Mouse (Mus musculus) thymus, postnatal 0 days (tissue): ENCODE measurements around the gene Ndufb11. TPM values are rescaled to one million over a fixed set of nuclear protein-coding genes. Genes with fewer than 3 reads are reported as not detected.

Experiments used
- DNase-seq: peaks from one replicate; pipeline ENCODE4 v3.0.0-alpha.2; 2015; ENCODE audit warnings: low spot score
- polyA plus RNA-seq: library from polyadenylated mRNA; unstranded; fragments of >200 nt; fragmentation: Nextera tagmentation; extraction: Ambion mirVana; gene quantifications from 2 replicates; pipeline ENCODE4 v1.2.1, GENCODE M21; 2015

Gene Ndufb11
- 343 and 357 TPM in 2 replicates for polyA plus RNA-seq

DNA sequence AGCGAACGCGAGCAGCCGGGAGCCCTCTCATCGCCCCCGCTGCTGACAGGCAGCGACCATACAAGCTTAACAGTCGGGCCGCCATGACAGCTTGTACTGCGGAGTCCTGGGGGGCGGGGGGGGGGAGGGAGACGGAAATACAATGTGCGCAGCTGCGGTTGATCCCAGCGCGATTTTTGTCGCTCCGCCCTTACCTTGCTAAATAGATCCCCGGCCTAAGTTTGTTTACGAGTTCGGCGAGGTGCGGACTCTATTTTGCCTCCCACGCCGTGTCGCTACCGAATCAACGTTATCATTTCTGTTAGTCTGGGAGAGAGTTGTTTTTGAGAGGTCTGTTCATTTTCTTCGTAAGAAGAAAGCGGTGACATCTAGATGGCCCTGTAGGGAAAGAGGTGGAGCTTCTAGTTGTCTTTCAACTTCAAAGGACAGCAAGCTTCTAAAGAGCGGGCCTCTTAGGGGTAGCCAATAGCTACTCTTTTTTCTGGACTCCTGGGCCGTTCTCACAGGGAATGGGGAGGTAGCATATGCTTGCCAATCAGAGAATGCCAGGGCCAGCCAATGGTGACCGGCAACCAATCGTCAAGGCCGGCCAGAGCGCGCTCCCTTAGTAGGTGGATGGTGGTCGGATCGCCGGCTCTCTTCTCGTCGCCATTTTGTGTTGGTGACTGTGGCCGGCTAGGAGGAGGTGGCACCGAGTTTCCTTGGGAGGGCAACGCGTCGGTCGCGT is at the start of gene Ndufb11, which contains the start of gene Rbm10:
Gene Ndufb11 (minus strand): TSS at position 444 of the 727 bp plus-strand sequence.
Gene Rbm10 (plus strand): TSS at position 328 of the 727 bp plus-strand sequence.
- DNase-seq, result peak; percentile 82

DNA sequence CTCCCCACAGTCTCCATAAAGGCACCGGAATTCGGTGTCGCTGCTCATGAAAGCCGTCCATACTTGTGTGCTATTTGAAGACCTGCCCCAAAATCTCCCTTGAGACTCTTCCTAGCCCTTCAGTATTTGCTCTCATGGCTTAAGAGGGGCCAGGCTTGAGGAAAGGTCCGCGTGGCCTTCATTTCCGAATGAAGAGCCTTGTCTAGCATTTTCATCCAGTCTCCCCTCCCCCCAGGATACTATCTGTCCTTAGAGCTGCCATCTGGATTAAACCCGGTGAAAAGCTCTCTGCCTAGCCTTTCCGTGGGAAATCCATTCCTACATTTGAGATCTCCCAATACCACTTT is 46.0 kb upstream of the Ndufb11 start:
- peak; percentile 3 for DNase-seq

- DNase-seq, result peak; percentile 88
These were observed 45.5 kb upstream of the Ndufb11 start for GRCm38 (mm10) chrX:20662716-20663443.

DNA sequence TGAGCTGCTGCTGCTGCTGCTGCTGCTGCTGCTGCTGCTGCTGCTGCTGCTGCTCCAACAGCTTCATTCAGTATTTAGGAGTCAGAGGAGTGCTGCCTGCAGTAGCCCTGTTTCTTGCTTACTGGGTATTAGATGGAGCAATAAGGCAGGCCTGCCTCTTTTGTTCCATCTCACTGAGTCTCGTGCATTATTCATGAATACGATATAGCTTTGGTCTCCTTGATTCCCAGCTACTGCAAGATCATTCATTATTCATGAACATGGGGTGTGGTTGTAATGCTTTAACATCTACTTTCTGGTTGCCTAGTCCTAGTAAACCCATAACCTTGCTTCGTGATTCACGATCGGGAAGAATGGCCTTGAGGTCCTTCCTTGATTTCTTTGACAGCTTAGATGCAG is 44.9 kb upstream of the Ndufb11 start:
- DNase-seq, result no peak

GRCm38 (mm10) chrX:20658891-20659406 is 41.5 kb upstream of the Ndufb11 start:
- DNase-seq, result peak; percentile 9

DNA sequence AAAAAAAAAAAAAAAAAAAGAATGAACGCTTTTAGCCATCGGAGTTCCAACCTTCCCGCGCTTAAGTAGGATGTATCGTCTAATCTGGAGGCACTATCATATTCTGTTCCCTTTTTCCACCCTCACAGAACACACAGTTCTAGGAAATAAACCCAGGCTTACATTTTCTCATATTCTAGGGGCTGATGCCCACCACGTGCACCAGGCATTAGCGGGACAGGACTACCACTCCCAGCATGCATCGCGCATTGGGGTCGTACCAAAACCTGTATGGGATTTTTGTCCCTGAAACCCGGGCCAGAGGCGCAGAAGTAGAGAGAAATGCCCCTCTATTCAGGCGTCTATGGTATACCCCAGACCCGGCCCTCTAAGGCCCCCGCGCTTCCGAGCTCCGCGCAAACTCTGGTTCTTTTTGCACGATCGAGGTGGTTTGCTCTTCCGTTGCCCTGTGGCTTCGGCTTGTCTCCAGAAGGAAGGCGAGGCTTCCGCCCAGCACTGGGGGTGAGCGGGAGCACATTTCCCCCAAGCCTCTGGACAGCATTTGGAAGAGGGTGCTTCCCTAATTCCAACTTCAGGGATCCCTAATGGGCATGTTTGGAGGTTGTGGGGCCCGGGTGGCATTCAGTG is 40.7 kb upstream of the Ndufb11 start, which contains the start of gene Uba1:
Gene Uba1 (plus strand): TSS at position 301 of the 627 bp plus-strand sequence.
- DNase-seq, result peak; percentile 91

- DNase-seq, result no peak
These were observed 40.2 kb upstream of the Ndufb11 start for GRCm38 (mm10) chrX:20657593-20657992.

DNA sequence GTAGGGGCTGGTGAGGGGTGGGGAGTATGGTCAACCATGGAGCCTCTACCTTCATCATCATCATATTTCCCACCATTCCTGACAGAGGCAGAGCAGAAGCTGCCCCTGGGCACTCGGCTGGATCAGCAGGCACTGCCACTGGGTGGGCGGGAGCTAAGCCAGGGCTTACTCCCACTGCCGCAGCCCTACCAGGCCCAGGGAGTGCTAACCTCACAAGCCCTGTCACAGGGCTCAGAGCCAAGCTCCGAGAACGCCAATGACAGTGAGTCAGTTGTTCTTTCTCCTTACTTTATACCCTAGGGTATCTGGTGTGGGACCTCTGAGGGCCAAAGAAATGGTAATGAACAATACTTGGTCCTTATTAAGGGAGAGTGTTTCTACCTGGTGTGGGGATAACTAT is 27.4 kb upstream of the Ndufb11 start:
- no peak for DNase-seq

DNA sequence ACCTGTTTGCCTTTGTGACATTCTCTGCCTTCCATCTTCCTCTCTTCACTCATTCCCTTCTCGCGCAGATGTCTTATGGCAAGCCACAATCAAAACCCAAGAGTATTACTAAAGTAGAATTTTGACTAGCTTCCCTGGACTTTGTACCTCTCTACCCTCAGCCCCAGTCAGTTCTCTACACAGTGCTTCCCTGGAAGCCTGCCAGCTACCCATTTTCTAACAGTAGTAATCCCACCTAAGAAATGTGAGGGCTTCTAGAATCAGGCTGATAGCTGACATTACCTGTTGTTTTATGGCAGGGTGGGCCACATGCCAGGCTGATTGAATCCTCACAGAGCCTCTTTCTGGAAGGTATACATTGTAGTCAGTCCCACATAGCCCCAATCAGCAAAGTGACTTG is 20.7 kb upstream of the Ndufb11 start:
- DNase-seq, result no peak

DNA sequence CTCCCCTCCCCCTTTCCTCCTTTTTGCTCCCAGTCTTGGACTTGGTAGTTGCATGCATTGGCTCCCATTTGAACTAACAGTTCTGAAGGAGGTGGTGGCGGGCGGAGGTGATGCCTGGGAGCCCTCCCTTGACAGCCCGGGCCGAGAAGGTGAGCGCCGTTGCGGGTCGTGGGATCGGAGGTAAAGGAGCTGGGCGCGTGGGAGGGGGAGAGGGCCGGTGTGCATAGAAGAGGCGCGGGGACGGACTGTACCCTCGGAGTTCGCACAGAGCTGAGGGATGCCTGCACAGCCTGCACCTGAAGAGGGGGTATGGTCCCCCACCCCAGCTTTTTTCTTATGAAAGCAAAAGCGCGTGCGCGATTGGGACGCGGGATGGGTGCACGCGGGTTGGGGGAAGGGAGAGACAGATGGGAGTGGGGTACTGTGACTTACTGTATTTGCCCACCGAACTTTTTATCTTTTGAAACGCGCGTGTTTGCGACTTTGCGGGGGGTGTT is 532 bp upstream of the Ndufb11 start:
- peak; percentile 58 for DNase-seq

DNA sequence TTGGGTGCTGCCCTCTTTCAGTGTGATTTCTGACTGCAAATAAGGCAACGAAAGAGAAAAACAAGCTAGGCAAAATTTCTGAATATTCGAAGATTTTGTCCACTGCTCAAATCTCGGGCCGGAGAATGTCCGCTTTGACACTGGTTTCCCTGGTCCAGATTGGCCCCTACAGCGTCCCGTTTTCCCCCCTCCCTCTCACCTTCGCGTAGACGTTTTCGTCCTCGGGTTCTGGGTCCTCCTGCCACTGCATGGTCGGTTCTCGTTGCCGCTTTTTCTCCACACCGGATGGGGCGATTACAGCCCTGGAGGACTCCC is 601 bp downstream of the Ndufb11 start:
- DNase-seq, result no peak

- no peak for DNase-seq
These were observed 8.9 kb downstream of the Ndufb11 start for GRCm38 (mm10) chrX:20608500-20608899.

DNA sequence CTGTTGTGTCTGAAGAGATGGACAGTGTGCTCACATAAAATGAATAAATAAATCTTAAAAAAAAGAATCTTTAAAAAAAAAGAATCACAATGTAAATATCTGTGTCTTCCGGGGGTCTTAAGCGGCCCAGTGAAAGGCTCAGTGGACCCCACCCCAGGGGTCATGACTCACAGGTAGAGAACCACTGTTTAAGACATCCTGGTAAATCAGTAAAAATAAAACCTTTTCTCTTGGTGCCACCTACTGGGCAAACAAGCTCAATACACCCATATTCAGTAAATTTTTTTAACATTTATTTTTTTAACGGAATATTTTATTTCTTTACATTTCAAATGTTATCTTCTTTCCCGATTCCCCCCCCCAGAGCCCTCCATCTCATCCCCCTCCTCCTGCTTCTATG is 29.5 kb downstream of the Ndufb11 start:
- DNase-seq, result no peak

DNA sequence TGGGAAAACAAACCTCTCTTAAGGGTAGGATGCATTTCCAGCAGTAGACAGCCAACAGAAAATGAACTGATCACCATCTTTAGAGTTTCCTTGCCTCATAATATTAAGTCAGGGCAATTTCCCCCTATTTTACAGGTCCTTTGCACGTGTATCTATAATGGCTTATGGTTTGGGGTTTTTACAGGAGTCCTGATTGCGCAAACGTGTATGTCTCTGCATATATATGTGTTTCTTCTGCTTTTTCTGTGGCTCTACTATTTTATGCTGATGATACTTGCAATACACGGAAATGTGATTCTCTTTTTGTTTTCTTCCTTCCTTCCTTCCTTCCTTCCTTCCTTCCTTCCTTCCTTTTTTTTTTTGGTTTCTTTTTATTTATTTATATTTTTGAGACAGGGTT is 43.5 kb downstream of the Ndufb11 start:
- DNase-seq, result no peak

GRCm38 (mm10) chrX:20572683-20573082 is 44.7 kb downstream of the Ndufb11 start:
- DNase-seq, result no peak

DNA sequence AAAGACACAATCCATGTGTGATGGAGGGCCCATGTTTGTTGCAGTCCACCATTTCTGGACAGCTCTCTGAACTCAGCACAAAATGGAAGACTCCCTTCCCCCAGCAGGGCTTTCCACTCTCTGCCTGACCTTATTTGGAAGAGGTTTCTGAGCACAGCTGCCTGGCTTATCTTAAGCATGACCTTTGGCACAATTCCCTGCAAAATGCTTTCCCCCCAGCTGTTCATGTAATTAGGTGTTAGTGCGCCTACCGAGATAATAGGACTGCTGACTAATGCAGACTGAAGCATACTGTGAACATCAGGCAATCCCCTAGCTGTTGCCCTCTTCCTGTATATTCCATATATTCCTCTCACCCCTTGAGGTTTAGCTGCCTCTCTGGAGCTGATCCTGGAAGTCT is 46.4 kb downstream of the Ndufb11 start:
- no peak for DNase-seq

Other genes with a start within 250 kb of the Ndufb11 start
- 5.5 and 6.3 TPM in 2 replicates for gene Jade3, start 191.9 kb downstream of the Ndufb11 start, polyA plus RNA-seq
- gene Rgn, start 67.8 kb downstream of the Ndufb11 start, polyA plus RNA-seq, result 0.37 and 0.38 TPM in 2 replicates
- 43.8 and 49.8 TPM in 2 replicates for gene Rbm10, start 116 bp downstream of the Ndufb11 start, polyA plus RNA-seq
- gene Uba1, start 40.7 kb upstream of the Ndufb11 start, polyA plus RNA-seq, result 135 and 139 TPM in 2 replicates
- 36.0 and 40.2 TPM in 2 replicates for gene Cdk16, start 70.3 kb upstream of the Ndufb11 start, polyA plus RNA-seq
- gene Usp11, start 86.3 kb upstream of the Ndufb11 start, polyA plus RNA-seq, result 22.5 and 25.8 TPM in 2 replicates
- gene Araf, start 180.2 kb upstream of the Ndufb11 start, polyA plus RNA-seq, result 74.8 and 81.8 TPM in 2 replicates